Mouse (Mus musculus): ENCODE data around the gene Me1. TPM values are rescaled to one million over a fixed set of nuclear protein-coding genes. Genes with fewer than 3 reads are reported as not detected.

The Me1 gene
- polyA plus RNA-seq, 1 experiment: 51.2 TPM

DNA sequence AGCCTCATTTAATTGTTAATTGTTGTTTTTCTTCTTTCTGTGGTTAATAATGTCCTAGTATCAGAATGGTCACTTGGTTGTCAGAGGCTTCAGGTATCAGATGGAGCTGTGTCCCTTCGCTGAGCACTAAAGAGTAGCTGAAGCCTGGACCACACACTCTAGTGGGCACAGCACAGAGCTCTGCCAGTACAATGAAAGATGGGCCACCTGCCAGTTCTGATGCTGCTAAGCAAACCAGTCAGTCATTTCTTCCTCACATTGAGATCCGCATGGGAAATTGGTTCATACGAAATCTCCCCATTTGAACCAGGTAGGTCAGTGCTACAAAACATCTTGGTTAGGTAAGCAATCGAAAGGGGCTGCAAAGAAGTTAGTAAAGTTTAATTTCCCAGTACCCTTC lies 141.1 kb downstream of the Me1 start:
- DNase-seq (ENCODE audit: extremely low spot score in 1 of 2, low spot score in 1 of 2): no peak

GRCm38 (mm10) chr9:86553886-86554285 lies 141.9 kb downstream of the Me1 start:
- no peak for DNase-seq (ENCODE audit: extremely low spot score in 1 of 2, low spot score in 1 of 2)

GRCm38 (mm10) chr9:86550717-86551116 lies 145.0 kb downstream of the Me1 start:
- no peak for DNase-seq (ENCODE audit: extremely low spot score in 1 of 2, low spot score in 1 of 2)

DNA sequence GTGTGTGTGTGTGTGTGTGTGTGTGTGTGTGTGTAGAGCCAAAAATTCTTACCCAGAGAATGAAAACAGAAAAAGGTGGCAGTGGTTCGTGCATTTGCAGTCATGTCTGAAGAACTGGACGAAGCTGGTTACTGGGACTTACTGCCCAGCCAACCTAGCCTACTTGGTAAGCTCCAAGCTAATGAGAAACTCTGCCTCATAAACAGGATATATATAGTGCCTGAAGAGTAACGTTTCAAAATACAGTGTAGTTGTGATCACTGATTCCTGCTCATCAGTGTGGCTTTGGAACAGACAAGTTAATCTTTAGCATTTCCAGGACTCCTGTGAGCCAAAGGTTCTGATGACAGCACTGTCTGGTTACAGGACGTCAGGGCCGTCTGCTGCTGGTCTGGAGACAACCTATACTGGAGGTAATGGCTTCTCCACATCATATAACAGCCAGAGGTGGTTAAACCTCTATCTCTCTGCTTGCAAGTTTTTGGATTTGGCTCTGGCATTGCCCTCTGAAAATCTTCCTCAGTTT lies 146.1 kb downstream of the Me1 start:
- no peak for DNase-seq (ENCODE audit: extremely low spot score in 1 of 2, low spot score in 1 of 2)

GRCm38 (mm10) chr9:86544559-86544958 lies 151.2 kb downstream of the Me1 start:
- no peak for DNase-seq (ENCODE audit: extremely low spot score in 1 of 2, low spot score in 1 of 2)

- no peak for DNase-seq (ENCODE audit: extremely low spot score in 1 of 2, low spot score in 1 of 2)
Measured at GRCm38 (mm10) chr9:86543451-86543850, 152.3 kb downstream of the Me1 start.

DNA sequence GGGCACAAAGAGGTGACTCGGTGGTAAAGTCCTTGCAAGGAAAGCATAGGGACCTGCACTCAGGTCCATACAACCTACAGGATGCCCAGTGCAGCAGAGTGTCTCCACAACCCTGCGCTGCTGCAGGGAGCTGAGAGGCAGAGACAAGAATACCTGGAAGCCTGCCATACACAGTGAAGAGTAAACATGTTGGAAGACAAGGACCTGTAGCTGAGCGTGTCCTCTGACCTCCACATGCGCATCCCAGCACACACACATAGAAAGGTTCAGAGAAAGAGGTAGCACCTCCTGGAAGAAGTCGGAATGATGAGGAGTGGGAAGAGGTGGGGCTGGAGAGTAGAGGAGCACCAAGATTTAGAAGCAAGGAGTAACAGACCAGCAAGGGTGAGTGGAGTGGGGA lies 161.7 kb downstream of the Me1 start:
- DNase-seq (ENCODE audit: extremely low spot score in 1 of 2, low spot score in 1 of 2): no peak

Other genes with a start within 250 kb of the Me1 start
- 1.8 and 2.7 TPM in 2 replicates for gene Ube2cbp, start 231.0 kb downstream of the Me1 start, polyA plus RNA-seq (2012; rRNA removed)
- 38.1 and 45.3 TPM in 2 replicates for gene Dop1a, start 228.8 kb downstream of the Me1 start, polyA plus RNA-seq (2012; rRNA removed)
- gene Pgm3, start 124.1 kb downstream of the Me1 start, polyA plus RNA-seq (2012; rRNA removed): 10.8 and 11.2 TPM in 2 replicates
- 26.1 and 29.2 TPM in 2 replicates for gene Rwdd2a, start 124.0 kb downstream of the Me1 start, polyA plus RNA-seq (2012; rRNA removed)
- gene Prss35, start 47.7 kb upstream of the Me1 start, polyA plus RNA-seq (2012; rRNA removed): 3.2 and 4.2 TPM in 2 replicates
- 238 and 239 TPM in 2 replicates for gene Snap91, start 184.7 kb upstream of the Me1 start, polyA plus RNA-seq (2012; rRNA removed)